Mouse (Mus musculus) layer of hippocampus, adult 18-20 months (tissue): Measurements from ENCODE around the gene Sh2d2a. TPM values are rescaled to one million over a fixed set of nuclear protein-coding genes. Genes with fewer than 3 reads are reported as not detected.
"Not testable (repeated sequence)": the region's sequence is repeated elsewhere in the genome, so short reads cannot be mapped to it uniquely, and the experiment has no call there.

Experiments used
- DNase-seq, 2 experiments: peaks; one replicate each; pipeline ENCODE4 v3.0.0; 2022; ENCODE audit warnings: low spot score in 2 of 2
- long read RNA-seq: library from polyadenylated mRNA; stranded (forward); transcript quantifications from one replicate; pipeline ENCODE4 v2.0.0, GENCODE M21; 2021
- total RNA-seq, 2 experiments: library from RNA; stranded (reverse); gene quantifications; 2 replicates each; pipeline ENCODE4 v1.2.3; 2021

The Sh2d2a gene
- total RNA-seq, result not detected
- long read RNA-seq, result 0 reads

GRCm38 (mm10) chr3:87846650-87847110 lies at the start of gene Sh2d2a:
Gene Sh2d2a, plus strand, starts transcription at chr3:87846755.
- DNase-seq, result no peak

DNA sequence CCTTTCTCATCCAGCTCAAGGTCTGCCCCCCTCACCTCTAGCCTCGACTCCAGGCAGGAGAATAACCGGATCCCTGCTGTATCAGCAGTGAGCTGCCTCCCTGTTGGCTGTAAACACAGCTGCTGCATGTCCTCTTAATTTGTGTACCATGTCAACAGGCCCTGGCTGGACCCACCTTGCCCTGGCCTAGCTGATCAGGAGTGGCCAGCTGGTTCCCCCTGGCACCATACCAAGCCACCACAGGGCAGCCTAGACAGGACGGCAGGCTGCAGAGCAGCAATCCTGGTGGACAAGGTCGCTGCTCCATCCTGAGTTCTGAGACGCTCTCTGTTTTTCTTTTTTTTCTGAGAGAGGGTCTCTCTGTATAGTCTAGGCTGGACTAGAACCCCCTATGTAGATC lies 44.9 kb upstream of the Sh2d2a start:
- DNase-seq, result no peak

DNA sequence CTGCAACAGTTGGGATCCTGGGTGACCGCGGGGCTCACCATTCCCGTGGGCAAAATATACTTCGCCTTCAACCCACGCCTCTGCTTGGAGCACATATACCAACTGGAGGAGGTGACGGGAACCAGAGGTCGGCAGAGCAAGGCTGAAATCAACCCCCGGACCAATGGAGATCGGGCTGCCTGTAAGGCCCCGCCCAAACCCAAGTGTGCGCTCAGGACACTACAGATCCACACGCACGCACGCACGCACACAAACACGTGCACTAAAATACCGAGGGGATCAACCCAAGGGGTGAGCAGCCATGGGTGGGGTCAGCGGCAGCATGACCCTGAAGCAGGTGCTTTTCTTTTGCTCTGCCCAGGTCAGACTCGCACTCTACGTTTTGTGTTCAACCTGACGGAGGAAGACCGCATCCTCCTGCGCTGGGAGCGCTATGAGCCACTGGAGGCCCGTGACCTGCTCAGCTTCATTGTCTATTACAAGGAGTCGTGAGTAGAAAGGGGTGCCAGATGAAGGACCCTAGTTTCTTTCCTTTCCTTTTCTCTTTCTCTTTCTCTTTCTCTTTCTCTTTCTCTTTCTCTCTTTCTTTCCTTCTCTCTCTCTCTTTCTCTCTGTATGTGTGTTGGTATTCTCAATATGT lies 42.4 kb upstream of the Sh2d2a start:
- no peak for DNase-seq

GRCm38 (mm10) chr3:87809322-87809962 lies 37.1 kb upstream of the Sh2d2a start:
- DNase-seq, result no peak

GRCm38 (mm10) chr3:87811297-87811696 lies 35.3 kb upstream of the Sh2d2a start:
- DNase-seq, result no peak

DNA sequence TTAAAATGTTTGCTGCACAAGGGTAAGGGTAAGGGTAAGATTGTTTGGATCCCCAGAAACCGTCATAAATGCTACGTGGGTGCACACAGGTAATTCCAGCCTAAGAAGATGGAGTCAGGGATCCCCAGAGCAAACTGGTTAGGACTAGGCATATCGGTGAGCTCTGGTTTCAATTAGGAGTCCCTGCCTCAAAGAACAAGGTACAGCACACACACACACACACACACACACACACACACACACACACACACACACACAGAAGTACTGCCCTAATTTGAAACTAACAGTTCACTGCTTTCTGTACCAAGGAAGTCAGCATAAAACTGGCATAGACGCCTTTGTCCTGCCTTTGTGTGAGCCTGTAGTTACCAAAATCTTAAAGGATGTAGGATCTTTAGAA lies 34.1 kb upstream of the Sh2d2a start:
- no peak for DNase-seq

- no peak for DNase-seq
These were observed 33.7 kb upstream of the Sh2d2a start for GRCm38 (mm10) chr3:87812873-87813272.

GRCm38 (mm10) chr3:87816166-87816565 lies 30.4 kb upstream of the Sh2d2a start:
- DNase-seq, result no peak

GRCm38 (mm10) chr3:87816646-87817093 lies 29.9 kb upstream of the Sh2d2a start:
- peak; percentile 62 to 87 for DNase-seq

- DNase-seq, result no peak
These were observed 28.3 kb upstream of the Sh2d2a start for GRCm38 (mm10) chr3:87818226-87818625.

- DNase-seq, result not testable (repeated sequence)
These were observed 22.3 kb upstream of the Sh2d2a start, which contains the start of gene Pear1 for GRCm38 (mm10) chr3:87824206-87824605. Gene Pear1, minus strand, starts transcription at chr3:87824306.

DNA sequence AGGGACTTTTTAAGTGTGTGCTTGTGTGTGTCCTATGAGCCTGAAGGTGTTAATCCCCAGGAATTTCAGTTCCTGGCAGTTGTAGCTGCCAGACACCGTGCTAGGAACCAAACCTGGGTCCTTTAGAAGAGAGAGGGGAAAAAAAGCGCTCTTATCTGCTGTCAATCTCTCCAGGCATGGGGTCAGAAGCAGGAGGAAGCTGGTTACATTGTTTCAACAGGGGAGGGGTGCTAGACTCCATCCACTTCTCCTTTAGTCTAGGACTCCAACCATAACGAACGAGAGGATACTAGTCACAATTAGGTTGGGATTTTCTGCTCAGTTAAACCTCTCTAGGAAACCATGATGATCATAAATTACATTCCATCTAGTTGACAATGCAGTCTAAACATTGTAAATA lies 18.1 kb upstream of the Sh2d2a start:
- no peak for DNase-seq

DNA sequence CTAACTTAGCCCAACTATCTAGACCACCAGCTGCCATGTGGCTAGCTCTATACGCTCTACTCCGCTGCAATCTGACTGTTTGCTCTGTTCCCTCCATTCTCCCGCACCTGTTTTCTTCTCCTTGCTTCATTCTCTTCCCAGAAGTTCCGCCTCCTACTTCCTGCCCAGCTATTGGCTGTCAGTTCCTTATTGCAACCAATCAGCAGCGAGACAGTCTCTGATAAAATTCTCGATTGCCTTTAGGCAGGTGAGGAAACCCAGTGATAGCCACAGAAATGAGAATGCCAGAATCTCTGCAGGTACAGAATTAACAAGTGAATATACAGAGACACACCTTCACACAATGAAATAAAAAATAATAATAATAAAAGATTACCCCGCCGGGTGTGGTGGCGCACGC lies 17.5 kb upstream of the Sh2d2a start:
- DNase-seq, result no peak

- no peak for DNase-seq
These were observed 14.3 kb upstream of the Sh2d2a start for GRCm38 (mm10) chr3:87832109-87832859.

DNA sequence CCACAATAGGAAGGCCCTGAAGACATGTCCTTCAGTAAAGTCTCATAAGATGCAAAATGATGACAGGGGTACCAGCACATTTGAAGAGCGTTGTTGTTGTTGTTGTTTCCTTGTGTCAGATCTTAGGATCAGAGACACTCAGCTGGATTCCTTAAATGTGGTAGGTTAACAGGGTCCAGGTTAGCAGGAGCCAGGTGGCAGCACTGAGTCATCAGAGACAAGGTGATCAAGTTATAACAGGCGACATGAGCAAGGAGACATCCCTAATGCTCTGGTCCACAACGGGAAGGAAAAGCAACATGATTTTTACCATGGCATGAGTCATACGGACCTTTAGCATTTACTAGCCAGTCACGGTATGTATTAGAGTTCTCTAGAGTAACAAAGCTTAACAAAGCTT lies 13.1 kb upstream of the Sh2d2a start:
- no peak for DNase-seq

DNA sequence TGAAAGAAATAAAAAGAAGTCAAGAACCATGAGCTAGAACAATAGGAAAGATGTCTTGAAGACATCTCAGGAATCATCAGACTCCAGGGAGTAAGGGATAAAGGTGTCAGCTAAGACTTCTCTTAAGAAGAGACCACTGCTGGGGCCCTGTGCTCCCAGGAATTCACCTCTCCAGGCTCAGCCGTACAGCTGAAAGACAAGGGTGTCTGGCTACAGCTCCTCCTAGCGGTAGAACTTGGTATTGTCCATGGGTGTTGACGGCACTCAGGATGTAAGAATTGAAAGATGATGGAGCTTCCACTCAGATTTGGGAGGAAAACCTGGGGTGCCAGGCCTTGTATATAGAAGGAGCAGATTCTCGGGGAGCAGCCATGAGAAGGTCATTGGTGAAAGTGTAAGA lies 7.9 kb upstream of the Sh2d2a start:
- DNase-seq, result peak; percentile 59 to 87

DNA sequence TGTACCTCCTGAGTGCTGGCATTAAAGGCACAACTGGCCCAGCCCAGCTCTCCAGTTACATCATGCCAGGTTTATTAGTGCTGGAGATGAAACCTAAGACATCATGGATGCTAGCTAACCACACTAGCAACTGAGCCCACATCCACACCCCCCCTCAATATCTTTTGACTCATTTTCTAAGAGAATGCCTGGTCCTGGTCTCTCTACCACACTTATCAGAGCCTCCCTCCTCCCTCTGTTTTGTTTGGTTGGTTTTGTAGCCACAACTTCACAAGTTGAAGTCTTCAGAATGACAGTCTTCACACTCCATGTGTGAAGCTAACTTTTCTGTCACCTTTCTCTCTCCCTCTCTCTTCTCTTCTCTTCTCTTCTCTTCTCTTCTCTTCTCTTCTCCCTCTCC lies 5.7 kb upstream of the Sh2d2a start:
- DNase-seq, result no peak

DNA sequence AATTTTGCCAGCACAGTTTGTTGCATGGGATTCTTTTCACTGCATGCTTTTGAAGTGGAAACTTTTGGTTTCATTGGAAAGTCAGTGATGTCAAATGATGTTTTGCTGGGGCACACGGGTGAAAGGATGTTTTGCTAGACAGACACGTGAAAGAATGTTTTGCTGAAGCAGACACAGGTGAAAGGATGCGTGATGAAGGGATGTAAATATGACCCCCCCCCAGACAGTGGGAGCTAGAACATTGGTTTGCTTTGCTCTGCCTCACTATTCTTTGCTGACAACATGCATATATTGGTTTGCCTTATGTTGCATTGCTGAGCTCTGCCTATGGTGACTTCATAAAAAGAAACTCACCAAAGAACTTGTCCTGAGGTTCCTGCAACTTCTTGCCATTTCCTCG lies 1.6 kb upstream of the Sh2d2a start:
- DNase-seq, result no peak

GRCm38 (mm10) chr3:87846186-87846585 lies 369 bp upstream of the Sh2d2a start:
- DNase-seq, result no peak

GRCm38 (mm10) chr3:87847680-87848079 lies 1.1 kb downstream of the Sh2d2a start:
- DNase-seq, result no peak

- DNase-seq, result no peak
These were observed 2.6 kb downstream of the Sh2d2a start for GRCm38 (mm10) chr3:87849117-87849516.
